Mouse (Mus musculus) hindbrain, embryonic 12.5 days (tissue): Measurements from ENCODE around the gene Sfxn4. TPM values are rescaled to one million over a fixed set of nuclear protein-coding genes. Genes with fewer than 3 reads are reported as not detected.

Experiments
- ATAC-seq: fragments of 200-750 bp; cut with Nextera tagmentation; 2 replicates; pipeline ENCODE4 v1.8.0; 2017; ENCODE audit warnings: moderate TSS enrichment; ENCODE audit not compliant: low FRiP score
- H3K27ac ChIP-seq: fragments of 300-500 bp; sonication (generic); 2 replicates; pipeline ENCODE4 v1.5.1; 2016; ENCODE audit warnings: mild to moderate bottlenecking
- H3K27me3 ChIP-seq: fragments of 300-500 bp; sonication (generic); 2 replicates; pipeline ENCODE4 v1.6.1; 2016; ENCODE audit warnings: mild to moderate bottlenecking
- H3K36me3 ChIP-seq: fragments of 300-500 bp; sonication (generic); 2 replicates; pipeline ENCODE4 v1.6.1; 2016; ENCODE audit warnings: mild to moderate bottlenecking
- H3K4me1 ChIP-seq: fragments of 300-500 bp; sonication (generic); 2 replicates; pipeline ENCODE4 v1.6.1; 2016
- H3K4me2 ChIP-seq: fragments of 300-500 bp; sonication (generic); replicated peaks from 2 replicates; pipeline ENCODE4 v1.6.1; 2016; ENCODE audit warnings: mild to moderate bottlenecking
- H3K4me3 ChIP-seq: fragments of 300-500 bp; sonication (generic); 2 replicates; pipeline ENCODE4 v1.5.1; 2016; ENCODE audit warnings: mild to moderate bottlenecking
- H3K9ac ChIP-seq: fragments of 300-500 bp; sonication (generic); 2 replicates; pipeline ENCODE4 v1.6.1; 2016; ENCODE audit warnings: mild to moderate bottlenecking, moderate library complexity
- H3K9me3 ChIP-seq: fragments of 300-500 bp; sonication (generic); replicated peaks from 2 replicates; pipeline ENCODE4 v1.6.1; 2016; ENCODE audit warnings: mild to moderate bottlenecking
- WGBS: fragments of 180-500 bp; shearing (Covaris S2); methylation state at CpG from one replicate; pipeline ENCODE4 v1.1.7; 2016; 5-methylcytosine and 5-hydroxymethylcytosine counted together
- polyA plus RNA-seq: library from polyadenylated mRNA; unstranded; fragments of >200 nt; fragmentation: Nextera tagmentation; extraction: Ambion mirVana; gene quantifications from 2 replicates; pipeline ENCODE4 v1.2.1, GENCODE M21; 2016

The Sfxn4 gene
- polyA plus RNA-seq, 1 experiment from 2014 or later, result 14.2 TPM

DNA sequence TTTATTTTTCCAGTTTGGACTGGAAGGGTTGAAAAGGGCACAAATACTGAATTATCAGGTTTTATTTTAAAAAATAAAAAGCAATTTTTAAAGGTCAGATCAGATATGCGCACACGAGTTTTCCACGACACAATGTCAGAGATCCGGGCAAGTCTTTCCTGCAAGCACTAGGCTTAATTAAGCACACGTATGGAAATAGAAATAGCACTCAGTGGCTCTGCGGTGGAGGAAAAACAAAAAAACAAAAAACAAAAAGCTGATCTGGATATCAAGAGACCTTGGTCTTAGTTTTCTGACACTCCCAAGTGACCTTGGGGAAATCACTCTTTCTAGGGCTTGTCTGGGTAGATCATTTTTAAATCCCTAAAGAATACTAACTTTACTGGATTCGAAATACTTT, 71.8 kb downstream of the Sfxn4 start:
- Histone ChIP-seq H3K4me1 (peaks cover 18% of the 10 kb centered on the region), H3K36me3 (no peaks in the 10 kb centered on the region), H3K27me3 (no peaks in the 10 kb centered on the region), H3K4me2 (peak overlapping the region; percentile 62), H3K27ac (no peak overlapping the region), H3K4me3 (peak overlapping the region; percentile 95), H3K9ac (peak overlapping the region; percentile 94), H3K9me3 (no peaks in the 10 kb centered on the region)
- ATAC-seq, result no peak
- 1% methylated on average over 7 of the region's 7 CpGs for WGBS

DNA sequence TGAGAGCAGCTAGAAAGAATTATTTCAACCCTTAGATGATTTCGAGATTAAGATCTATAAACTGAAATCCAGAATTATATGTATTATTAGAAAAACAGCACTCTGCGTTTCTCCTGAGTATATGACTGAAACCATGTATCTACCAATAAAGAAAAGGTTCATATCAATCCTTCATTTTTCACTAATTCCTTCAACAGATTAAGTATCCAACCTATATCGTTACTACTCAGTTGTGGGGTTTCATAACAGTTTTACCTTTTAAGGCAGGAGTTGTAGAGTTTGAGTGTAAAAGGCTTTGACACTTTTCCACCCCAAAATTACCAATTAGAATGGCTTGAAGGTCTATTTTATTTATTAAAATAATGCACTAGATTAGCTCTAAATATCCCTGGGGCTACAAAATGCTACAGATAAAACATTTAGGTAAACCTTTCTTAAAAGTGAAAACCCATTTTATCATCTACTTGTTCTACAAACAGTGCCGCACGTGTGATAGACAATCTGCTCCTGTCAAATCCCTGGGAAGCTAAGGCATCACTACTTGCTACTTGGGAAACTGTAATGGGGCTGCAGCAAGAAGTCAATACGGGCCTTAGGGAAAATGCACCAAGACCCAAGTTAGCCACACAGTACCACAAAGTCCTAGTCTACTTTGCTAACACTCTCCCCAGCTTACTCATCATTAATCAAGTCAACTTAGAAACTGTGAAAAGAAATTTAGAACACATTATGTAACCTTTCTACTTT, 72.9 kb downstream of the Sfxn4 start:
- H3K4me3 ChIP-seq, result peak overlapping the region; percentile 27
- peaks cover 18% of the 10 kb centered on the region for H3K4me1 ChIP-seq
- H3K27ac ChIP-seq, result no peak overlapping the region
- no peaks in the 10 kb centered on the region for H3K27me3 ChIP-seq
- WGBS, result 47% methylated on average over 6 of the region's 6 CpGs
- peak overlapping the region; percentile 62 for H3K4me2 ChIP-seq
- ATAC-seq, result no peak
- no peaks in the 10 kb centered on the region for H3K9me3 ChIP-seq
- no peaks in the 10 kb centered on the region for H3K36me3 ChIP-seq
- peak overlapping the region; percentile 43 for H3K9ac ChIP-seq

DNA sequence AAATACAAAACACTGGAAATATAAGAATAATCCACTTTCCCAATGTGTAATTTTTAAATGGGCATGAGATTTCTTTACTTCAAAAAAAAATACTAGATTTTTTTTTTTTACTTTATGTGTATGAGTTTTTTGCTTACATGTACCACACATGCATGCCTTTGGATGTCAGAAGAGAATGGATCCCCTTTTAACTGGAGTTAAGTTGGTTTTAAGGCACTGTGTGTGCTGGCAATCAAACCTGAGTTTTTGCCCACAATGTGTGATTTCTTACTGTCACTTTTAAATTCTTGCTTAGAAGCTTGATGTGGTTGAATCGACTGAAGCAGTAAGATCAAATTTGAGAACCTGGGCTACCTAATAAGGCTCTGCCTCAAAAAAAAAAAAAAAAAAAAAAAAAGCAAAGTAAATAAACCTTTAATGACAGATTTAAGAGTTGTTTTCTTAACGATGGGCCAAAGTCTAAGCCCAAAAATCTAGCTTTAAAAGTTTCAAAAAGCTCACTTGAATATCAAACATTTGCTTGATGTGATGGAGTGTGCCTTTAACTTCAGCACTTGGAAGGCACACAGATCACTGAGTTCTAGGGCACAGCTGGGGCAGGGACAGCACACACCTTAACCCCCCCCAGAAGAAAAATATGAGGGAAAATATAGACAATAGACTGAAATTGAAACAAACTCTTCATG, 73.7 kb downstream of the Sfxn4 start:
- no peak for ATAC-seq
- H3K9ac ChIP-seq, result no peak overlapping the region
- no peak overlapping the region for H3K27ac ChIP-seq
- H3K27me3 ChIP-seq, result no peaks in the 10 kb centered on the region
- H3K9me3 ChIP-seq, result no peaks in the 10 kb centered on the region
- WGBS, result 79% methylated on average over 2 of the region's 2 CpGs
- no peak overlapping the region for H3K4me3 ChIP-seq
- peak overlapping the region; percentile 62; the same call in 1 of the 2 replicates for H3K4me2 ChIP-seq
- H3K36me3 ChIP-seq, result no peaks in the 10 kb centered on the region
- H3K4me1 ChIP-seq, result peaks cover 20% of the 10 kb centered on the region

Other genes starting within 250 kb of the Sfxn4 start
- gene Nanos1, start 105.5 kb downstream of the Sfxn4 start, polyA plus RNA-seq, result 9.0 and 9.6 TPM in 2 replicates
- 126 and 129 TPM in 2 replicates for gene Eif3a, start 70.8 kb downstream of the Sfxn4 start, polyA plus RNA-seq
- gene Fam45a, start 49.9 kb downstream of the Sfxn4 start, polyA plus RNA-seq, result 38.2 and 43.5 TPM in 2 replicates
- 94.0 TPM in 2 replicates for gene Prdx3, start 13.1 kb upstream of the Sfxn4 start, polyA plus RNA-seq
- gene Grk5, start 28.3 kb upstream of the Sfxn4 start, polyA plus RNA-seq, result 2.6 and 3.9 TPM in 2 replicates